Mouse (Mus musculus) regulatory T cell (primary cell): Measurements from ENCODE around the gene Gm43518.

Experiments used
- in situ Hi-C: fragments of 300-600 bp; cut with MboI, MseI; formaldehyde crosslinking; loops from one replicate; pipeline ENCODE4 v1.15.1; 2025; ENCODE audit warnings: high pct_unique_total_duplicates

Gm43518 gene

GRCm38 (mm10) chr5:123933556-123933955 is 6.3 kb downstream of the Gm43518 start:
- in situ Hi-C loops = no loop called here

- in situ Hi-C loops = no loop called here
Measured at GRCm38 (mm10) chr5:123933957-123934591, 6.9 kb downstream of the Gm43518 start.

- in situ Hi-C loops = no loop called here
Measured at GRCm38 (mm10) chr5:123935931-123936330, 8.7 kb downstream of the Gm43518 start.

- in situ Hi-C loops = no loop called here
Measured at GRCm38 (mm10) chr5:123938479-123938878, 11.3 kb downstream of the Gm43518 start.

GRCm38 (mm10) chr5:123946546-123946945 is 19.3 kb downstream of the Gm43518 start:
- in situ Hi-C loops = no loop called here

GRCm38 (mm10) chr5:123947041-123947761 is 20.0 kb downstream of the Gm43518 start:
- in situ Hi-C loops = no loop called here

GRCm38 (mm10) chr5:123952365-123953045 is 25.3 kb downstream of the Gm43518 start:
- in situ Hi-C loops = loop anchor here (5.0 to 25.0 kb wide), 3 partner anchors 35 to 1392 kb away; partner anchors contain the start of genes Dnah10 and Scarb1

GRCm38 (mm10) chr5:123957213-123957612 is 30.0 kb downstream of the Gm43518 start:
- in situ Hi-C loops = loop anchor here (10.0 to 25.0 kb wide), 2 partner anchors 780 to 1388 kb away; partner anchors contain the start of genes Dnah10 and Scarb1

GRCm38 (mm10) chr5:123959018-123959417 is 31.8 kb downstream of the Gm43518 start:
- in situ Hi-C loops = loop anchor here (10.0 to 25.0 kb wide), 2 partner anchors 778 to 1386 kb away; partner anchors contain the start of genes Dnah10 and Scarb1

- in situ Hi-C loops = loop anchor here (25.0 kb wide), 1 partner anchor 777 kb away; the partner anchor contains the start of gene Dnah10
Measured at GRCm38 (mm10) chr5:123960129-123960528, 32.9 kb downstream of the Gm43518 start.

- in situ Hi-C loops = loop anchor here (25.0 kb wide), 1 partner anchor 776 kb away; the partner anchor contains the start of gene Dnah10
Measured at GRCm38 (mm10) chr5:123961046-123961445, 33.8 kb downstream of the Gm43518 start.

GRCm38 (mm10) chr5:123964208-123964607 is 37.0 kb downstream of the Gm43518 start:
- in situ Hi-C loops = loop anchor here (25.0 kb wide), 1 partner anchor 773 kb away; the partner anchor contains the start of gene Dnah10

- in situ Hi-C loops = loop anchor here (25.0 kb wide), 1 partner anchor 771 kb away; the partner anchor contains the start of gene Dnah10
Measured at GRCm38 (mm10) chr5:123966759-123967158, 39.5 kb downstream of the Gm43518 start.

GRCm38 (mm10) chr5:123968468-123968867 is 41.2 kb downstream of the Gm43518 start:
- in situ Hi-C loops = loop anchor here (25.0 kb wide), 1 partner anchor 769 kb away; the partner anchor contains the start of gene Dnah10

GRCm38 (mm10) chr5:123969216-123969615 is 42.0 kb downstream of the Gm43518 start:
- in situ Hi-C loops = loop anchor here (25.0 kb wide), 1 partner anchor 768 kb away; the partner anchor contains the start of gene Dnah10

GRCm38 (mm10) chr5:123970576-123970975 is 43.4 kb downstream of the Gm43518 start:
- in situ Hi-C loops = loop anchor here (25.0 kb wide), 1 partner anchor 767 kb away; the partner anchor contains the start of gene Dnah10

GRCm38 (mm10) chr5:123972453-123972852 is 45.2 kb downstream of the Gm43518 start:
- in situ Hi-C loops = loop anchor here (25.0 kb wide), 1 partner anchor 765 kb away; the partner anchor contains the start of gene Dnah10

GRCm38 (mm10) chr5:123973299-123974178 is 46.3 kb downstream of the Gm43518 start, which contains the start of gene Hip1r:
Gene Hip1r, plus strand, starts transcription at chr5:123973628.
- in situ Hi-C loops = loop anchor here (25.0 kb wide), 1 partner anchor 764 kb away; the partner anchor contains the start of gene Dnah10

GRCm38 (mm10) chr5:123974179-123974485 is 46.9 kb downstream of the Gm43518 start:
- in situ Hi-C loops = loop anchor here (25.0 kb wide), 1 partner anchor 763 kb away; the partner anchor contains the start of gene Dnah10

- in situ Hi-C loops = loop anchor here (25.0 kb wide), 1 partner anchor 763 kb away; the partner anchor contains the start of gene Dnah10
Measured at GRCm38 (mm10) chr5:123974616-123975111, 47.4 kb downstream of the Gm43518 start.
